Mouse (Mus musculus) MEL (cell line): Measurements from ENCODE around the gene Sigmar1. TPM values are rescaled to one million over a fixed set of nuclear protein-coding genes. Genes with fewer than 3 reads are reported as not detected.

ENCODE experiments used
- DNase-seq: peaks from one replicate; pipeline ENCODE4 v3.0.0; 2011; ENCODE audit warnings: low read depth, low spot score
- H3K27ac ChIP-seq: 2 replicates; pipeline ENCODE4 v1.5.1; 2012; ENCODE audit warnings: low read depth, mild to moderate bottlenecking, control low read depth, low read length, moderate library complexity; ENCODE audit not compliant: control insufficient read depth
- H3K27me3 ChIP-seq, 2 experiments: fragments of 150-350 bp in 1 of 2; sonication (generic) in 1 of 2; 2 replicates each; pipeline ENCODE4 v1.6.1; 2012; ENCODE audit warnings: low read length in 2 of 2, mild to moderate bottlenecking in 2 of 2, improper control_type of control experiment in 1 of 2, moderate library complexity in 1 of 2; ENCODE audit not compliant: insufficient read depth in 2 of 2, control insufficient read depth in 1 of 2
- H3K36me3 ChIP-seq, 2 experiments: 2 replicates each; pipeline ENCODE4 v1.6.1; 2012 to 2014; ENCODE audit warnings: low read length in 2 of 2, improper control_type of control experiment in 1 of 2, inconsistent platforms in 1 of 2, mild to moderate bottlenecking in 1 of 2; ENCODE audit not compliant: insufficient read depth in 2 of 2, control insufficient read depth in 1 of 2
- H3K4me1 ChIP-seq, 2 experiments: fragments of 150-350 bp in 1 of 2; sonication (generic) in 1 of 2; 2 replicates each; pipeline ENCODE4 v1.6.1; 2012; ENCODE audit warnings: low read length in 2 of 2, improper control_type of control experiment in 1 of 2, mild to moderate bottlenecking in 1 of 2; ENCODE audit not compliant: insufficient read depth in 2 of 2, control insufficient read depth in 1 of 2
- H3K4me3 ChIP-seq, 2 experiments: fragments of 150-350 bp in 1 of 2; sonication (generic) in 1 of 2; 2 replicates each; pipeline ENCODE4 v1.5.1; 2012; ENCODE audit warnings: low read depth in 2 of 2, low read length in 2 of 2, mild to moderate bottlenecking in 2 of 2, moderate library complexity in 2 of 2, control low read depth in 1 of 2, improper control_type of control experiment in 1 of 2; ENCODE audit not compliant: control insufficient read depth in 1 of 2, insufficient read depth in 1 of 2
- H3K79me2 ChIP-seq: 2 replicates; pipeline ENCODE4 v1.6.1; 2012; ENCODE audit warnings: mild to moderate bottlenecking, low read length, moderate library complexity; ENCODE audit not compliant: control insufficient read depth, poor library complexity, insufficient read depth
- H3K9ac ChIP-seq: 2 replicates; pipeline ENCODE4 v1.6.1; 2012; ENCODE audit warnings: low read depth, mild to moderate bottlenecking, control low read depth, low read length, moderate library complexity; ENCODE audit not compliant: control insufficient read depth, poor library complexity, severe bottlenecking
- H3K9me3 ChIP-seq: fragments of 150-350 bp; sonication (generic); replicated peaks from 2 replicates; pipeline ENCODE4 v1.6.1; 2012; ENCODE audit warnings: mild to moderate bottlenecking, low read length, improper control_type of control experiment, moderate library complexity; ENCODE audit not compliant: insufficient read depth
- BHLHE40 ChIP-seq: IDR thresholded peaks from 2 replicates; pipeline ENCODE4 v1.6.1; 2012; ENCODE audit warnings: low read depth, mild to moderate bottlenecking, inconsistent platforms, low read length, improper control_type of control experiment, borderline replicate concordance
- CHD1 ChIP-seq: IDR thresholded peaks from 2 replicates; pipeline ENCODE4 v1.6.1; 2012; ENCODE audit warnings: low read depth, mild to moderate bottlenecking, inconsistent platforms, low read length, improper control_type of control experiment
- CHD2 ChIP-seq: IDR thresholded peaks from 2 replicates; pipeline ENCODE4 v1.6.1; 2011; ENCODE audit warnings: low read length, improper control_type of control experiment
- CTCF ChIP-seq, 3 experiments: IDR thresholded peaks in 2 of 3; conservative IDR thresholded peaks in 1 of 3; 2 replicates each; pipeline ENCODE4 v1.5.1; 2011 to 2012; ENCODE audit warnings: low read length in 3 of 3, low read depth in 2 of 3, mild to moderate bottlenecking in 2 of 3, improper control_type of control experiment in 1 of 3, inconsistent platforms in 1 of 3, mixed read lengths in 1 of 3, moderate library complexity in 1 of 3; ENCODE audit not compliant: control insufficient read depth in 1 of 3, insufficient read depth in 1 of 3, poor library complexity in 1 of 3, severe bottlenecking in 1 of 3
- E2F4 ChIP-seq: IDR thresholded peaks from 2 replicates; pipeline ENCODE4 v1.6.1; 2011; ENCODE audit warnings: low read depth, low read length, improper control_type of control experiment, borderline replicate concordance
- ELF1 ChIP-seq: IDR thresholded peaks from 2 replicates; pipeline ENCODE4 v1.6.1; 2014; ENCODE audit warnings: low read depth, mild to moderate bottlenecking, inconsistent platforms, low read length, improper control_type of control experiment, moderate library complexity
- EP300 ChIP-seq, 2 experiments: IDR thresholded peaks; 2 replicates each; pipeline ENCODE4 v1.6.1; 2011; ENCODE audit warnings: improper control_type of control experiment in 2 of 2, low read length in 2 of 2, low read depth in 1 of 2, mild to moderate bottlenecking in 1 of 2
- ETS1 ChIP-seq: IDR thresholded peaks from 2 replicates; pipeline ENCODE4 v1.6.1; 2012; ENCODE audit warnings: low read depth, mild to moderate bottlenecking, inconsistent platforms, low read length, improper control_type of control experiment, moderate library complexity
- GABPA ChIP-seq: IDR thresholded peaks from 2 replicates; pipeline ENCODE4 v1.6.1; 2012; ENCODE audit warnings: low read depth, mild to moderate bottlenecking, inconsistent platforms, low read length, improper control_type of control experiment, moderate library complexity
- GATA1 ChIP-seq: IDR thresholded peaks from 2 replicates; pipeline ENCODE4 v1.6.1; 2011; ENCODE audit warnings: low read depth, low read length, improper control_type of control experiment
- HCFC1 ChIP-seq: IDR thresholded peaks from 2 replicates; pipeline ENCODE4 v1.6.1; 2012; ENCODE audit warnings: low read depth, mild to moderate bottlenecking, inconsistent platforms, low read length, improper control_type of control experiment, moderate library complexity
- JUND ChIP-seq: IDR thresholded peaks from 2 replicates; pipeline ENCODE4 v1.6.1; 2011; ENCODE audit warnings: low read depth, mild to moderate bottlenecking, improper control_type of control experiment, low read length
- KAT2A ChIP-seq: conservative IDR thresholded peaks from 2 replicates; pipeline ENCODE4 v1.6.1; 2012; ENCODE audit warnings: low read depth, low read length, improper control_type of control experiment, inconsistent platforms
- MAFK ChIP-seq: IDR thresholded peaks from 2 replicates; pipeline ENCODE4 v1.6.1; 2011; ENCODE audit warnings: low read depth, mild to moderate bottlenecking, low read length, improper control_type of control experiment, borderline replicate concordance
- MAX ChIP-seq: IDR thresholded peaks from 2 replicates; pipeline ENCODE4 v1.6.1; 2011; ENCODE audit warnings: low read length, improper control_type of control experiment
- MAZ ChIP-seq: IDR thresholded peaks from 2 replicates; pipeline ENCODE4 v1.6.1; 2012; ENCODE audit warnings: low read depth, mild to moderate bottlenecking, inconsistent platforms, low read length, improper control_type of control experiment
- MEF2A ChIP-seq: IDR thresholded peaks from 2 replicates; pipeline ENCODE4 v1.6.1; 2014; ENCODE audit warnings: low read depth, mild to moderate bottlenecking, inconsistent platforms, low read length, improper control_type of control experiment; ENCODE audit not compliant: poor library complexity, insufficient replicate concordance, severe bottlenecking; ENCODE audit errors: extremely low read depth
- MXI1 ChIP-seq: IDR thresholded peaks from 2 replicates; pipeline ENCODE4 v1.6.1; 2011; ENCODE audit warnings: mild to moderate bottlenecking, low read depth, low read length, improper control_type of control experiment
- MYB ChIP-seq: IDR thresholded peaks from 2 replicates; pipeline ENCODE4 v1.6.1; 2011; ENCODE audit warnings: mild to moderate bottlenecking, low read depth, low read length, improper control_type of control experiment
- MYC ChIP-seq: IDR thresholded peaks from 2 replicates; pipeline ENCODE4 v1.6.1; 2011; ENCODE audit warnings: low read depth, mild to moderate bottlenecking, low read length, improper control_type of control experiment, moderate library complexity
- NELFE ChIP-seq: IDR thresholded peaks from 2 replicates; pipeline ENCODE4 v1.6.1; 2011; ENCODE audit warnings: low read depth, low read length, improper control_type of control experiment
- NRF1 ChIP-seq: IDR thresholded peaks from 2 replicates; pipeline ENCODE4 v1.6.1; 2014; ENCODE audit warnings: low read depth, mild to moderate bottlenecking, inconsistent platforms, low read length, improper control_type of control experiment, moderate library complexity; ENCODE audit not compliant: poor library complexity, insufficient read depth, severe bottlenecking
- POLR2A ChIP-seq, 2 experiments: IDR thresholded peaks; 2 replicates each; pipeline ENCODE4 v1.6.1; 2011 to 2012; ENCODE audit warnings: low read length in 2 of 2, mild to moderate bottlenecking in 2 of 2, control low read depth in 1 of 2, improper control_type of control experiment in 1 of 2, low read depth in 1 of 2, moderate library complexity in 1 of 2; ENCODE audit not compliant: control insufficient read depth in 1 of 2, insufficient read depth in 1 of 2, poor library complexity in 1 of 2
- POLR2AphosphoS2 ChIP-seq: IDR thresholded peaks from 2 replicates; pipeline ENCODE4 v1.6.1; 2011; ENCODE audit warnings: low read length, improper control_type of control experiment
- RAD21 ChIP-seq: IDR thresholded peaks from 2 replicates; pipeline ENCODE4 v1.6.1; 2011; ENCODE audit warnings: mild to moderate bottlenecking, low read depth, low read length, improper control_type of control experiment
- RCOR1 ChIP-seq: IDR thresholded peaks from 2 replicates; pipeline ENCODE4 v1.6.1; 2012; ENCODE audit warnings: low read depth, mild to moderate bottlenecking, inconsistent platforms, low read length, improper control_type of control experiment
- SIN3A ChIP-seq: IDR thresholded peaks from 2 replicates; pipeline ENCODE4 v1.6.1; 2012; ENCODE audit warnings: low read length, improper control_type of control experiment, inconsistent platforms
- SMC3 ChIP-seq: IDR thresholded peaks from 2 replicates; pipeline ENCODE4 v1.6.1; 2011; ENCODE audit warnings: low read depth, low read length, improper control_type of control experiment
- TAL1 ChIP-seq: IDR thresholded peaks from 2 replicates; pipeline ENCODE4 v1.6.1; 2012; ENCODE audit warnings: mild to moderate bottlenecking, inconsistent platforms, low read length, moderate library complexity, mixed read lengths
- TBP ChIP-seq: IDR thresholded peaks from 2 replicates; pipeline ENCODE4 v1.8.0; 2011; ENCODE audit warnings: low read depth, low read length, improper control_type of control experiment
- TCF12 ChIP-seq: IDR thresholded peaks from 2 replicates; pipeline ENCODE4 v1.6.1; 2014; ENCODE audit warnings: low read depth, mild to moderate bottlenecking, inconsistent platforms, low read length, improper control_type of control experiment, moderate library complexity
- UBTF ChIP-seq: IDR thresholded peaks from 2 replicates; pipeline ENCODE4 v1.6.1; 2012; ENCODE audit warnings: low read depth, mild to moderate bottlenecking, inconsistent platforms, low read length, improper control_type of control experiment, moderate library complexity, borderline replicate concordance; ENCODE audit not compliant: insufficient read depth
- USF1 ChIP-seq: IDR thresholded peaks from 2 replicates; pipeline ENCODE4 v1.6.1; 2014; ENCODE audit warnings: low read depth, mild to moderate bottlenecking, inconsistent platforms, low read length, improper control_type of control experiment, moderate library complexity
- USF2 ChIP-seq, 2 experiments: IDR thresholded peaks; 2 replicates each; pipeline ENCODE4 v1.6.1; 2011 to 2012; ENCODE audit warnings: improper control_type of control experiment in 2 of 2, low read length in 2 of 2, borderline replicate concordance in 1 of 2, inconsistent platforms in 1 of 2, low read depth in 1 of 2, mild to moderate bottlenecking in 1 of 2; ENCODE audit not compliant: insufficient read depth in 1 of 2
- ZC3H11A ChIP-seq: IDR thresholded peaks from 2 replicates; pipeline ENCODE4 v1.6.1; 2012; ENCODE audit warnings: low read depth, mild to moderate bottlenecking, inconsistent platforms, low read length, improper control_type of control experiment
- ZKSCAN1 ChIP-seq: IDR thresholded peaks from 2 replicates; pipeline ENCODE4 v1.6.1; 2012; ENCODE audit warnings: low read depth, mild to moderate bottlenecking, inconsistent platforms, low read length, improper control_type of control experiment, moderate library complexity
- ZMIZ1 ChIP-seq: IDR thresholded peaks from 2 replicates; pipeline ENCODE4 v1.6.1; 2012; ENCODE audit warnings: low read depth, mild to moderate bottlenecking, inconsistent platforms, low read length, improper control_type of control experiment, moderate library complexity
- ZNF384 ChIP-seq: IDR thresholded peaks from 2 replicates; pipeline ENCODE4 v1.6.1; 2012; ENCODE audit warnings: low read depth, mild to moderate bottlenecking, inconsistent platforms, low read length, improper control_type of control experiment
- polyA plus RNA-seq, 2 experiments: library from polyadenylated mRNA; stranded (reverse) in 1 of 2; unstranded in 1 of 2; fragments of >175 nt in 1 of 2; fragments of >200 nt in 1 of 2; gene quantifications; 2 replicates each; pipeline versions ENCODE4 v1.2.1 to v1.2.4; 2012; ENCODE audit warnings: low replicate concordance in 2 of 2, low read depth in 1 of 2; ENCODE audit not compliant: insufficient read length in 2 of 2, insufficient read depth in 1 of 2, missing spikeins in 1 of 2
- total RNA-seq: library from RNA; depleted of rRNA; stranded (reverse); fragments of 300-350 nt; gene quantifications from 2 replicates; pipeline ENCODE4 v1.2.3, GENCODE M21; 2012

The Sigmar1 gene
- total and polyA plus RNA-seq, 3 experiments = 80.1 to 190 (median 112) TPM

- no peaks in the 10 kb centered on the region; a peak in 1 of 4 replicates for H3K36me3 ChIP-seq
- TF ChIP-seq EP300 (IDR thresholded peaks at IDR 0.05; ENCODE audit: low read depth in 1 of 2, low read length in 2 of 2) (no peak), E2F4 (no peak), MAX (no peak), KAT2A (no peak), SMC3 (peak; percentile 62), MXI1 (no peak; the same call in 1 of the 2 replicates), NRF1 (no peak), CHD2 (no peak), BHLHE40 (no peak), ZNF384 (no peak), TCF12 (no peak), CHD1 (no peak), ZMIZ1 (no peak), RCOR1 (no peak), POLR2A (IDR thresholded peaks at IDR 0.05; ENCODE audit: control insufficient read depth in 1 of 2, insufficient read depth in 1 of 2, low read depth in 1 of 2, low read length in 2 of 2, poor library complexity in 1 of 2) (no peak), MAZ (no peak), MEF2A (no peak), CTCF (IDR thresholded peaks at IDR 0.05 in 2 of 3, conservative IDR thresholded peaks at IDR 0.05 in 1 of 3; ENCODE audit: control insufficient read depth in 1 of 3, insufficient read depth in 1 of 3, low read depth in 2 of 3, low read length in 3 of 3, poor library complexity in 1 of 3, severe bottlenecking in 1 of 3) (peak; percentile 79 to 84 (median 81)), ETS1 (no peak), ZC3H11A (no peak), HCFC1 (peak; percentile 26; the same call in 1 of the 2 replicates), MYC (0 out of 2 replicates have a peak, but pooled peaks have one; percentile 36), TBP (no peak), TAL1 (no peak), ZKSCAN1 (no peak), MYB (no peak), USF1 (no peak), POLR2AphosphoS2 (no peak), SIN3A (peak; percentile 36; the same call in 1 of the 2 replicates), NELFE (no peak), UBTF (no peak), GATA1 (no peak), USF2 (IDR thresholded peaks at IDR 0.05; ENCODE audit: borderline replicate concordance in 1 of 2, insufficient read depth in 1 of 2, low read depth in 1 of 2, low read length in 2 of 2) (no peak), RAD21 (peak; percentile 36), JUND (no peak), MAFK (no peak), ELF1 (no peak), GABPA (no peak)
Observed at GRCm38 (mm10) chr4:41714276-41714675, 41.7 kb downstream of the Sigmar1 start.

More at GRCm38 (mm10) chr4:41714276-41714675, 41.7 kb downstream of the Sigmar1 start:
- no peaks in the 10 kb centered on the region for H3K27me3 ChIP-seq
- H3K79me2 ChIP-seq = peaks cover 19% of the 10 kb centered on the region
- H3K27ac ChIP-seq = no peak overlapping the region
- H3K9me3 ChIP-seq = no peaks in the 10 kb centered on the region
- H3K4me3 ChIP-seq = peak overlapping the region; percentile 90 to 97; a peak in 2 of 4 replicates
- H3K4me1 ChIP-seq = peaks cover 0 to 10% of the 10 kb centered on the region in 2 experiments; a peak in 2 of 4 replicates
- DNase-seq = peak; percentile 77
- H3K9ac ChIP-seq = no peak overlapping the region; the same call in 1 of the 2 replicates
